Mouse (Mus musculus): ENCODE measurements at regions not wholly inside any gene's neighbourhood (a gene's known extent, or its start where the extent isn't known, plus 50 kb on each side); places are given as distances from the start of the nearest gene placed in this dataset.

DNA sequence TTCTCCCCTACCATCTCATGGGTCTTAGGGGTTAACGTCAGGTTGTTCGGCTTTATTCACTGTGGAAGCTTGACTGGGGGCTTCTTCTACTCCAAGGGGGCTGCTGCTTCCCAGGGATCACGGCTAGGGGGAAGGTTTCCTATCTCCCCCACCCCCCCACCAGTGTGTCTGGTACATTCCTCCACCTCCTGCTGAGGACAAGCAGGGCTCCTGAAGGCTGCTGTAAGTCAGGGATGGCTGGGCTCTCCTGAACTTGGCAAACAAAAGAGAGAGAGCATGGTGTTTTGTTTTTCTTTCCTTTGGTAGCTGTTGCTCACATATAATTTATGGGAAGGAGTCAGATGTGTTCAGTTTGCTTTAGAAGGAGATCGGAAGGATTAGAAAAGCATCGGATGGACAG, 54.7 kb upstream of the Commd3 start:
- no peak overlapping the region for H3K27ac ChIP-seq (replicated peaks)
- no peaks in the 10 kb centered on the region for H3K4me1 ChIP-seq (replicated peaks)
- ATAC-seq (ENCODE audit: insufficient read depth): no peak
- no peaks in the 10 kb centered on the region for H3K36me3 ChIP-seq (replicated peaks)
- WGBS (ENCODE audit: insufficient replicate concordance): 45% methylated on average over 5 of the region's 5 CpGs
- peaks cover 9% of the 10 kb centered on the region for H3K27me3 ChIP-seq
- no peak overlapping the region for H3K9ac ChIP-seq
- H3K9me3 ChIP-seq (replicated peaks): no peaks in the 10 kb centered on the region
- no peak overlapping the region for H3K4me2 ChIP-seq
- H3K4me3 ChIP-seq (replicated peaks): no peak overlapping the region

DNA sequence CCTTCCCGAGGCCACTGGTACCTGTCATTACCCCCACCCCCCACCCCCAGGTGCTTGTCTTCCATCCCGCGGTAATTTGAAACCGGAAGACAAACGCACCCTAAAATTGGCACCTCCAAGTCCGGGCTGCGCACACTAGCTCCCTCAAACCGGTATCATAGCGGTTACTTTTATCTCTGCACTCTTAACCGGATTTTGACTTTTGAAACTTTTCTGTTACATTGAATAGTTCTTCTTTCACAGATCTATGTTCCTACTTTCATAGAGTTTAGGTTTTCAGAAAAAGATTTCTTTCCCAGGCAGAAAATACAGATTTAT, 62.4 kb upstream of the Commd3 start:
- Histone ChIP-seq H3K9me3 (replicated peaks) (no peaks in the 10 kb centered on the region), H3K27ac (replicated peaks) (no peak overlapping the region), H3K9ac (no peak overlapping the region), H3K4me3 (replicated peaks) (peak overlapping the region; percentile 53), H3K4me2 (peak overlapping the region; percentile 73), H3K27me3 (peaks cover 57% of the 10 kb centered on the region), H3K4me1 (replicated peaks) (peaks cover 18% of the 10 kb centered on the region), H3K36me3 (replicated peaks) (no peaks in the 10 kb centered on the region)
- WGBS (ENCODE audit: insufficient replicate concordance): 3% methylated on average over 10 of the region's 10 CpGs
- no peak for ATAC-seq (ENCODE audit: insufficient read depth)

DNA sequence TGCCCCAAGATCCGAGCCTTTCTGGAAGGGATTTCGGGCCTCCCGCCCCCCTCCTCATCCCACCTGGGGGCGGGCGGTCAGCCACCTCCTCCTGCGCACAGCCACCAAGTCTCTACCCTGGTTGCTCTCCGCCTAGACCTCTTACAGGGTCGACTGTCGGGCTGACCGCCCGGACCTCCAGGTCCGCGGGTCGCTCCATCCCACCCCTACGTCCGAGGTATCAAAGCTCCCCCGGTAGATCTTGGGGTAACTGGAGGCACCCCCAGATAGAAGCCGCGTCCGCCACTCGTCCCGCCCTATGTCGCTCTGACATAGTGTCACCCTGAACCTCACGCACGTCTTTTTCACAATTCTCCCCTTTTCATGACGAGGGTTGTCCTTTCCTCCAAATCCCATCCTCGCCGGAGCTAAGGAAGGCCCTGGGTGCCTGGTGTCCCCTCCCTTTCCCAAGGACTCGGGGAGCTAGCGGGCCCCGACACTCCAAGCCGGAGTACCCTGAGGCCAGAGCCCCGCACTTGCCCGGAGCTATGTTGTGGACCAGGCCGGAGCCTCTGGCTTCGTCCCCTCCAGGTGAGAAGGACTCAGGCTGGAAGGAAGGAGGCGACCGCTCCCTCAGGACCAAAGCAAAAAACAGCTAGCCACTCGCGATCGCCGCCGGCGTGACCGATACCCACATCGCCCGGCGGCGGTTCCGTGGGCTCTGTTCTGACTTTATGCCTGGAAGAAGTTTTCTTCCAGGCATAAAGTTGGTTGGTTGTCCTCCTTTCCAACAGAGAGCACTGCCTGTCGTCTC, 62.9 kb upstream of the Commd3 start:
- H3K36me3 ChIP-seq (replicated peaks): no peaks in the 10 kb centered on the region
- no peaks in the 10 kb centered on the region for H3K9me3 ChIP-seq (replicated peaks)
- peaks cover 58% of the 10 kb centered on the region for H3K27me3 ChIP-seq
- peak overlapping the region; percentile 73 for H3K4me2 ChIP-seq
- H3K4me1 ChIP-seq (replicated peaks): peaks cover 18% of the 10 kb centered on the region
- H3K4me3 ChIP-seq (replicated peaks): peak overlapping the region; percentile 53
- 1% methylated on average over 51 of the region's 51 CpGs for WGBS (ENCODE audit: insufficient replicate concordance)
- ATAC-seq (ENCODE audit: insufficient read depth): no peak
- H3K9ac ChIP-seq: no peak overlapping the region; the same call in 1 of the 2 replicates
- H3K27ac ChIP-seq (replicated peaks): no peak overlapping the region

DNA sequence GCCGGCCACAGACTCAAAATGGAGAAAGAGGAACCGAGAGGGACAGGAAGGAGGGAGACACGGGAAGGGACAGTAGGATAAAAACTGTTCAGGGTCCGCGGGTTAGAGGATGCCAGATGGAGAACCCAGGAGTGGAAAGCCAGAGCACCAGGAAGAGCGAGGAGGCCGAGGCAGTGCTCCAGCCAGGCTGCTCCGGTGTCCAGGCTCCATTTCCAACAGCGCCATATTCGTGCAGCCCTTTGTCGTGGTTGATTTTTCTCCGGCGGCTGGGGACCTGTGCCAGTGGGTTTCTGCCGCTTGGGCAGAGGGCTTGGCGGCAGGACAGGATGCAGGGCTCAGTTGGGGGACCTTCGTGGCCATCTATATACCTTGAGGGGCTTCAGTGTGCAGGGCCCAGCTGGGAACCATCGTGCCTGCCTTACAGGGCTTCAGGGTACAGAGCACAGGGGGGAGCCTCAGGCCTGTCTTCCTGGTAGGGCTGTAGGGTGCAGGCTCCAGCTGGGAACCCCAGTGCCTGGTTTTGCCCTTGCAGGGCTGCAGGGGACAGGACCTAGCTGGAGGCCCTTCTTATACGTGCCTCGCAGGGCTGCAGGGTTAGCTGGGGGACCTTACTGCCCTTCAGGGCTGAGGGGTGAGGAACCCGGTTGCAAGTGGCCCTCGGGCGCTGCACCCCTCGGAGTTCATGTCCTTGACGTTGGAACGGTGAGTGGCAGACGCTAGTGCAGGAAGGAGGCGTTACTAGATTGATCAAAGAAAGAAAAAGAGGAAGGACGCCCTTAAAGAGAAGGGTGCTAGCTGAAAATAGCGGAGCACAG, 63.7 kb upstream of the Commd3 start:
- Histone ChIP-seq H3K4me2 (peak overlapping the region; percentile 73), H3K36me3 (replicated peaks) (no peaks in the 10 kb centered on the region), H3K9me3 (replicated peaks) (no peaks in the 10 kb centered on the region), H3K27ac (replicated peaks) (peak overlapping the region; percentile 48; the same call in 1 of the 2 replicates), H3K27me3 (peaks cover 62% of the 10 kb centered on the region), H3K4me3 (replicated peaks) (peak overlapping the region; percentile 53), H3K4me1 (replicated peaks) (peaks cover 18% of the 10 kb centered on the region), H3K9ac (0 out of 2 replicates have a peak overlapping the region, but pooled peaks have one; percentile 15)
- WGBS (ENCODE audit: insufficient replicate concordance): under 1% methylated on average over 29 of the region's 29 CpGs
- peak; percentile 42 for ATAC-seq (ENCODE audit: insufficient read depth)

DNA sequence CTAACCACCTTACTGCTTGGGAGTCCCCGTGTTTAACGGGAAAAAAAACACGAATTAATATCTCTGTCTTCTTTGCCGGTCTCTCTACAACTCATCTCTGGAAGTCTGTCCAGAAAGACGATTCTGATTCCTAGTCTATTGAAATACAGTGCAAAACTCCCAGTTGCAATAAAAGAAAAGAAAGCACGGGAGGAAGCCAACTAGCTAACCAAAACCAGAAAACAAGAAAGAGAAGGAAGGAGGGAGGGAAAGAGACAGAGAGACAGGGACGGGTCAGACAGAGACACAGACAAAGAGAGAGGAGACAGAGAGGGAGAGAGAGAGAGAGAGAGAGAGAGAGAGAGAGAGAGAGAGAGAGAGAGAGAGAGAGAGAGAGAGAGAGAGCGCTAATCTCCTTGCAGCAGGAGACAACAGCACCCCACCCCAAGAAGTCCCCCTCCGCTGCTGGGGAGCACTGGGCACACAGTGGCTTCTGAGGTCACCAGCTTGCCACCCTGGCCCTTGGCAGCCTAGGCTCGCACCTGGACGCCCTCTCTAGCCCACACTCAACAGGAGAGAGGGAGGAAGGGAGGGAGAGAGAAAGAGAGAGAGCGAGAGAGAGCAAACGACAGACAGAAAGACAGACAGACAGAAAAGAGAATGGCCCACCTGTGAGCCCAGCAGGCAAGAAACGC, 64.5 kb upstream of the Commd3 start:
- H3K36me3 ChIP-seq (replicated peaks): no peaks in the 10 kb centered on the region
- under 1% methylated on average over 14 of the region's 14 CpGs for WGBS (ENCODE audit: insufficient replicate concordance)
- H3K9ac ChIP-seq: no peak overlapping the region
- no peaks in the 10 kb centered on the region for H3K9me3 ChIP-seq (replicated peaks)
- H3K27ac ChIP-seq (replicated peaks): no peak overlapping the region
- peak overlapping the region; percentile 73 for H3K4me2 ChIP-seq
- ATAC-seq (ENCODE audit: insufficient read depth): no peak
- H3K4me1 ChIP-seq (replicated peaks): peaks cover 18% of the 10 kb centered on the region
- peaks cover 58% of the 10 kb centered on the region for H3K27me3 ChIP-seq
- peak overlapping the region; percentile 53 for H3K4me3 ChIP-seq (replicated peaks)

DNA sequence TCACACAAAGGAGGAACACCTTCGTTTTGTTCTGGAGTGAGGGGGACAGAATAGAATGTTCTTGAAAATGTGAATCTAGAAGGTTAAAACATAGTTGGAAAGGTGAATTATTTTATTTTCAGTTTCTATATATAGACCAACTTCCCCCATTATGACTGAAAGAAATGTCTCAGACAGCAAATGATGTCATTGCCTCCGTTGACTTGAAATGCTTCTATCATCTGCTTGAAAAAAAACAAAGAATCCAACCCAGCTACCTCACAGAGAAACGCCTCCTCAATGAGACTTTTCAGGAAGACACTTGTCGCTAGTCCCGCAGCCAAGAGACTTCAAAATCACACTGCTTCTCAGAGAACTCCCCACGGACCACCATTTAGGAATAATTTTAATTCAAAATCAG, 65.1 kb upstream of the Commd3 start:
- Histone ChIP-seq H3K36me3 (replicated peaks) (no peaks in the 10 kb centered on the region), H3K4me2 (peak overlapping the region; percentile 73), H3K4me3 (replicated peaks) (peak overlapping the region; percentile 53), H3K4me1 (replicated peaks) (peaks cover 18% of the 10 kb centered on the region), H3K27me3 (peaks cover 54% of the 10 kb centered on the region), H3K9ac (no peak overlapping the region), H3K27ac (replicated peaks) (no peak overlapping the region), H3K9me3 (replicated peaks) (no peaks in the 10 kb centered on the region)
- WGBS (ENCODE audit: insufficient replicate concordance): 6% methylated on average over 6 of the region's 6 CpGs
- ATAC-seq (ENCODE audit: insufficient read depth): no peak

DNA sequence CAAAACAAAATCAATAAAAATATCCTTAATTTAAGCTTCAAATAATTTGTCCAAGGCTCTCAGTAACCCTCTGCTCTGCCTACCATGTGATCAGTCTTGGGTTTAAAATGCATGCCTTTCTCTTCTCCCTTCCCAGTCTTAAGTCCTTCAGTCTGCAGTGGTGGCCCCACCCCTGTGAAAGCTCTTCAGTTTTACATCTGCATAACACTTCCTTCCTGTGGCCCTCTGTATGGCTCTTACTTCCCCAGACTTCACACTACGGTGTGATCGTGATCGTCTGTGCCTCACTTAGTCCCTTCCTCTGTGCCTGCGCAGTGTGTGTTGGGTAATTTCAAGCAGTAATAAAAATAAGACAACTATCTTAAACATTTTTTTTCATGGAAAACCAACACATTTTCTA, 80.0 kb upstream of the Commd3 start:
- no peaks in the 10 kb centered on the region for H3K9me3 ChIP-seq (replicated peaks)
- no peak for ATAC-seq (ENCODE audit: insufficient read depth)
- H3K4me1 ChIP-seq (replicated peaks): peaks cover 6% of the 10 kb centered on the region; the same call in 1 of the 2 replicates
- no peaks in the 10 kb centered on the region for H3K27me3 ChIP-seq
- H3K27ac ChIP-seq (replicated peaks): no peak overlapping the region
- H3K36me3 ChIP-seq (replicated peaks): no peaks in the 10 kb centered on the region
- no peak overlapping the region for H3K4me3 ChIP-seq (replicated peaks)
- H3K9ac ChIP-seq: no peak overlapping the region
- no peak overlapping the region for H3K4me2 ChIP-seq
- WGBS (ENCODE audit: insufficient replicate concordance): 24% methylated on average over 4 of the region's 4 CpGs

DNA sequence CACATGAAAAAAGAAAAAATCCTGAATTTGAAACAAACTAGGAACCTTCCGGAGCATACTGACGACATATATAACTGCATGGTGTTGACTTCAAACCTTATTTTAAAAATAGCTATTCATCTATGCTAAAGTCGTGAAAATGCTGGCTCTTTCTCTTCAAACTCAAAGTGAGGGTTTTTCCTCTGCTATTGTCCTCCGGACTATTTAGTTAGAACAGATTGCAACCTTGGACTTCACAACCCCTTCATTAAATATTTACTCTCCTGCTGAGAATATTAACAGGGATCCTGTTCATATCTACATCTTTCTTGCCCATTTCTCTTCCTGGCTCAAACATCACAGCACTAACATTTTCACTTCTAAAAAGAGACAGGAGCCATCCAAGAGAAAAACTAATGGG, 84.0 kb upstream of the Commd3 start:
- H3K27ac ChIP-seq (replicated peaks): no peak overlapping the region

DNA sequence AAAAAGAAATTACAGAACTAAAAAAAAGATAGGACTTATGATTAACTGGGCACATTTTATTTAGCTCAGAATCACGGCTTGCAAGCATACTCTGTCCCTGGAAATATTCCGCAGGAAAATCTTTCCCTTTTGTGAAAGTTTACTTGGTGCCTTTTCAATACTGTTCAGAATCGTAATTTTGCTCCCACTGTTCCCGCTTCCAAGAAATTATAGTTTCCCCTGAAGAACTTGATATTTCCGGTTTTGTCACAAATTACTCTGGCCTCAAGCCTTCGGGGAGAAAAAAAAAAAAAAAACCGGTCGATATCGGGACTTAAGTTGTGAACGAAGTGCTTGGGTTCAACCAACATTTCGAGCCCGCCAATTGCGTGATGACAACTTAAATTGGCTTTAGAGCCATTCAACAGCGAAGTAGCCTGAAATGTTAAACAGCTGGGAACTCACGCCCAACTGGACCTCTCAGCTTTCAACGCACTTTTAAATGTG, 84.4 kb upstream of the Commd3 start:
- WGBS (ENCODE audit: insufficient replicate concordance): under 1% methylated on average over 16 of the region's 16 CpGs

More for the DNA sequence above, 84.0 kb upstream of the Commd3 start:
- WGBS (ENCODE audit: insufficient replicate concordance): 3% methylated on average over 4 of the region's 4 CpGs
- no peak for ATAC-seq (ENCODE audit: insufficient read depth)
- peak overlapping the region; percentile 51 for H3K9ac ChIP-seq
- no peaks in the 10 kb centered on the region for H3K36me3 ChIP-seq (replicated peaks)
- H3K27me3 ChIP-seq: no peaks in the 10 kb centered on the region
- no peaks in the 10 kb centered on the region for H3K9me3 ChIP-seq (replicated peaks)
- H3K4me1 ChIP-seq (replicated peaks): peaks cover 13% of the 10 kb centered on the region; the same call in 1 of the 2 replicates
- peak overlapping the region; percentile 64 for H3K4me3 ChIP-seq (replicated peaks)
- H3K4me2 ChIP-seq: peak overlapping the region; percentile 72

DNA sequence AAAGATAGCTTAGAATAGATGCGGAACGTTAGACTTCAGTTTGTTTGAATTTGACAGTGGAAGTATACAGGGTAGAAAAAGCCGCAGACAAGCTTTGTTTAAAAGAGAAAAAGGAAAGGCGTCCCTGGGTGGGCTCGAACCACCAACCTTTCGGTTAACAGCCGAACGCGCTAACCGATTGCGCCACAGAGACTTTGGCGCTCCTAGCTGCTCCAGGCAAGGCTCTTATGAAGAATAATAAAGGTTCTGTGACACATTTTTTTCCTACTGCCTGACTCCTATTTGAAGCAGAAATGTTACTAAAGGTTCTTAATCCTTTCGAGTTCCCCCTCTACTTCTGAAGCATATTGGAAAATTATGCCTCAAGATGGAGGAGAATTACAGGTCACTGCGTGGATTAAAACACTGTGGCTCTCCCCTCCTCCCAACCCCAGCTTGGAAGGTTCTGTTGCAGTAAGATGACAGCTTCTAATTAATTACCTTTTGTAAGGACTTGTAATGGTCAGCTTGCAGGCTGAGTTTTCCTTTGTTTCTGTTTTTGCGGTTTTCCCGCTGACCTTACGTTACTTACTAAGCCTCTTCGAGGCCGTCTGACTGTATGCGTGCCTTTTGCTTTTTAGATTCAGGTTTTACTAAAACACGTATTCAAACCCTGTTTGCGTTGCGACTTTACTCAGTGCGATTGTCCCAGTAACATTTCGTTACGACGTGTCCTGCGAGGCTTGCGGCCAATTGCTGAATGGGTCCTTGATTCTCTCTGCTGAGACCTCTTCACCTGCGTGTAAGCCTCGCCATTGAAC, 85.1 kb upstream of the Commd3 start:
- Histone ChIP-seq H3K36me3 (replicated peaks) (no peaks in the 10 kb centered on the region), H3K9ac (peak overlapping the region; percentile 51), H3K4me2 (peak overlapping the region; percentile 72), H3K27ac (replicated peaks) (peak overlapping the region; percentile 51; the same call in 1 of the 2 replicates), H3K9me3 (replicated peaks) (no peaks in the 10 kb centered on the region), H3K27me3 (no peaks in the 10 kb centered on the region), H3K4me1 (replicated peaks) (peaks cover 8% of the 10 kb centered on the region; the same call in 1 of the 2 replicates), H3K4me3 (replicated peaks) (peak overlapping the region; percentile 64)
- ATAC-seq (ENCODE audit: insufficient read depth): peak; percentile 62
- under 1% methylated on average over 31 of the region's 31 CpGs for WGBS (ENCODE audit: insufficient replicate concordance)

More for the DNA sequence above, 84.4 kb upstream of the Commd3 start:
- H3K9me3 ChIP-seq (replicated peaks): no peaks in the 10 kb centered on the region
- H3K36me3 ChIP-seq (replicated peaks): no peaks in the 10 kb centered on the region
- no peak for ATAC-seq (ENCODE audit: insufficient read depth)
- H3K27ac ChIP-seq (replicated peaks): peak overlapping the region; percentile 51; the same call in 1 of the 2 replicates
- peak overlapping the region; percentile 64 for H3K4me3 ChIP-seq (replicated peaks)
- peak overlapping the region; percentile 51 for H3K9ac ChIP-seq
- H3K4me1 ChIP-seq (replicated peaks): peaks cover 12% of the 10 kb centered on the region; the same call in 1 of the 2 replicates
- peak overlapping the region; percentile 72 for H3K4me2 ChIP-seq
- H3K27me3 ChIP-seq: no peaks in the 10 kb centered on the region
